Mouse (Mus musculus) heart, embryonic 16.5 days (tissue): Measurements from ENCODE around the gene Myh9. TPM values are rescaled to one million over a fixed set of nuclear protein-coding genes. Genes with fewer than 3 reads are reported as not detected.

ENCODE experiments used
- ATAC-seq: fragments of 200-750 bp; cut with Nextera tagmentation; replicated peaks from 2 replicates; pipeline ENCODE4 v1.8.0; 2017; ENCODE audit warnings: moderate number of reproducible peaks; ENCODE audit not compliant: insufficient read depth, low FRiP score; ENCODE audit errors: extremely low read depth
- H3K27ac ChIP-seq: fragments of 300-500 bp; sonication (generic); 2 replicates; pipeline ENCODE4 v1.5.1; 2014; ENCODE audit warnings: mild to moderate bottlenecking, low read length, control low read depth, moderate library complexity
- H3K27me3 ChIP-seq: fragments of 300-500 bp; sonication (generic); 2 replicates; pipeline ENCODE4 v1.6.1; 2014; ENCODE audit warnings: low read length, mixed read lengths; ENCODE audit not compliant: control insufficient read depth, insufficient read depth
- H3K36me3 ChIP-seq: fragments of 300-500 bp; sonication (generic); 2 replicates; pipeline ENCODE4 v1.6.1; 2014; ENCODE audit not compliant: control insufficient read depth, insufficient read depth
- H3K4me1 ChIP-seq: fragments of 300-500 bp; sonication (generic); 2 replicates; pipeline ENCODE4 v1.6.1; 2014; ENCODE audit warnings: low read length, mixed read lengths; ENCODE audit not compliant: control insufficient read depth, insufficient read depth
- H3K4me2 ChIP-seq: fragments of 300-500 bp; sonication (generic); 2 replicates; pipeline ENCODE4 v1.6.1; 2014; ENCODE audit warnings: low read depth, mild to moderate bottlenecking, control low read depth, low read length
- H3K4me3 ChIP-seq: fragments of 300-500 bp; sonication (generic); 2 replicates; pipeline ENCODE4 v1.5.1; 2014; ENCODE audit warnings: mild to moderate bottlenecking, control low read depth, low read length
- H3K9ac ChIP-seq: fragments of 300-500 bp; sonication (generic); 2 replicates; pipeline ENCODE4 v1.6.1; 2014; ENCODE audit warnings: low read length, control low read depth
- H3K9me3 ChIP-seq: fragments of 300-500 bp; sonication (generic); replicated peaks from 2 replicates; pipeline ENCODE4 v1.6.1; 2016; ENCODE audit warnings: low read length; ENCODE audit not compliant: control insufficient read depth
- WGBS: fragments of 180-500 bp; shearing (Covaris S2); extraction: QIAGEN DNeasy Blood & Tissue Kit; methylation state at CpG from one replicate; pipeline ENCODE4 v1.1.7; 2014; 5-methylcytosine and 5-hydroxymethylcytosine counted together
- polyA plus RNA-seq: library from polyadenylated mRNA; unstranded; fragments of >200 nt; fragmentation: Nextera tagmentation; extraction: Ambion mirVana; gene quantifications from 2 replicates; pipeline ENCODE4 v1.2.1, GENCODE M21; 2015

Myh9 gene
- polyA plus RNA-seq, 1 experiment from 2014 or later = 22.8 TPM

DNA sequence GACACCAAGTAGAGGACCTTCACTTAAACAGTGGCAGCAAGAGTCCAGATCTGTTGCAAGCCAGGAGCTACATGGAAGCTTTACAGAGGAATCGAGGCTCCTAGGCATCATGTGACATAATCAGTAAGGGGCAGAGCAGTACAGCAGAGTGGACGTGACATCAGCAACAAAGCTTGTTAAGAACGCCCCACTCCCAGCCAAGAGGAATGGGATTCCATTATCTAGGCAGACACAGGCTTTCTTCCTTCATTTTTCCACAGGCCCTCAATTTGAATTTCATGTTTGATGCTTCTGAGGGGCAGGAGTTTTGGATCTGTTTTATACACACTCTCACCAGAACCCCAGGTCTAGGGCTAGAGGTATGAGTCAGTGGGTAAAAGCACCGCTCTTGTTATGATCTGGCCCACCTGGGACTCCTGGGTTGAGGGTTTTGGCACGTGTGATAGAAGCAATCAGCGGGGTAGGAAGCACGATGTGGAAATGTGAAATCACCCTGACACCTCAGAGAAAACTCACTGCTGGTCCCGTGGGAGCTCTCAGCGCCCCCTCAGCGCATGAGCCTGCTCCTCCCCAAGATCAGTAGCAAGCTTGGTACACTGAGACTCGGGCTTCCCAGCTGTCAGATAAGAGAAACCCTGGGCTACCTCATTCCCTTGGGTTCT lies 30.7 kb downstream of the Myh9 start:
- peaks cover 32% of the 10 kb centered on the region for H3K36me3 ChIP-seq
- H3K27ac ChIP-seq = peak overlapping the region; percentile 52
- no peak overlapping the region for H3K4me2 ChIP-seq
- H3K9me3 ChIP-seq = no peaks in the 10 kb centered on the region
- peaks cover 78% of the 10 kb centered on the region for H3K4me1 ChIP-seq
- 0 out of 2 replicates have a peak, but pooled peaks have one; percentile 34 for ATAC-seq
- no peaks in the 10 kb centered on the region for H3K27me3 ChIP-seq
- peak overlapping the region; percentile 53 for H3K9ac ChIP-seq
- 42% methylated on average over 11 of the region's 11 CpGs for WGBS
- no peak overlapping the region for H3K4me3 ChIP-seq

DNA sequence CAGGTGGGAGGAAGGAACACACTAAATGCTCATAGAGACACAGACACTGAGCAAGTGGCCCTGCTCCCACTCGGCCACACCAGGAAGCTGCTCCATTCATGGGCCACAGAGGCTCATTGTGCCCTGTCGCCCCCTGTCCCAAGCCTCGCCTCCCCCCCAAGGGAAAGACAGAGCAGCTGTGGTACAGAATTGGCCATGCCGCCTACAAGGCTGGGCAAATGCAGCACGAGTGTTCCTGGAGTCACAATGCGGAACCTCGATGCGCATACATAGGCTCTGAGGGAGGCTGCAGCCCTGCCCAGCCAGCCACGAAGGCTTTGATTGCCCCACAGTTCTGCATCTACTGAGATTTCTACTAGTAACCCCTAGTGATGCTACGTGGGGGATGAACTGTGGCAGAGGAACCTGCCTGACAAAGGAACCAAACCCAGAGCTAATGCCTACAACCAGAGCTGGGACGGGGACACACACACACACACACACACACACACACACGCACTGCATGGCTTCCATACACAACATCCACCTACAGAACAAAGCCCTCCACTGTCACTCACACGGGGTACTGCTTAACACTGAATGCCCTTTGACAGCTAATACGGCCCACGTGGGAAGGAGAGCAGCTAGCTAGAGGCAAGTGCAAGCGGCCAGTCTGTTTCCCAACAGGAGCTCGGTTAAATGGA lies 31.4 kb downstream of the Myh9 start:
- Histone ChIP-seq H3K4me3 (no peak overlapping the region), H3K9me3 (no peaks in the 10 kb centered on the region), H3K9ac (peak overlapping the region; percentile 53; the same call in 1 of the 2 replicates), H3K27me3 (no peaks in the 10 kb centered on the region), H3K27ac (peak overlapping the region; percentile 52), H3K4me2 (no peak overlapping the region), H3K36me3 (peaks cover 32% of the 10 kb centered on the region), H3K4me1 (peaks cover 73% of the 10 kb centered on the region)
- WGBS = 75% methylated on average over 17 of the region's 17 CpGs
- ATAC-seq = no peak

GRCm38 (mm10) chr15:77809434-77809833 lies 32.5 kb downstream of the Myh9 start:
- WGBS = 92% methylated on average over 1 of the region's 1 CpGs
- no peak for ATAC-seq
- Histone ChIP-seq H3K36me3 (peaks cover 32% of the 10 kb centered on the region), H3K9ac (no peak overlapping the region), H3K9me3 (no peaks in the 10 kb centered on the region), H3K4me1 (peaks cover 71% of the 10 kb centered on the region), H3K27me3 (no peaks in the 10 kb centered on the region), H3K27ac (no peak overlapping the region), H3K4me3 (no peak overlapping the region), H3K4me2 (no peak overlapping the region)

DNA sequence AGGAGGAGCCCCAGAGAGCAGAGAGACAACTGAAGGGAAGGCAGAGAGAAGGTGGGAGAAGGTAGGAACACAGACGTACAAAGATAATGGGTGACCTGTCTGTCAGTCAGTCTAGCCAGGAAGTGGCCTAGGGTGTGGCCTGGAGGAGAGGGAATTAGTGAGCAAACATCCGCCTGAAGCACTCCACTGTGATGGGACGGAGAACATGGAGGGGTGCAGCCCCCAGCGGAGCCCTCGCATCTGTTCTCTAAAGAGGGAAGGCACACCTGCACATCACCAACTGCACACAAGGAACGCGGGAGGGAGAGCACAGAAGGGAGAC lies 34.8 kb downstream of the Myh9 start:
- peaks cover 29% of the 10 kb centered on the region for H3K36me3 ChIP-seq
- H3K4me3 ChIP-seq = no peak overlapping the region
- H3K9me3 ChIP-seq = no peaks in the 10 kb centered on the region
- H3K9ac ChIP-seq = 0 out of 2 replicates have a peak overlapping the region, but pooled peaks have one; percentile 9
- ATAC-seq = no peak
- peak overlapping the region; percentile 4 for H3K27ac ChIP-seq
- peaks cover 73% of the 10 kb centered on the region for H3K4me1 ChIP-seq
- H3K27me3 ChIP-seq = no peaks in the 10 kb centered on the region
- no peak overlapping the region for H3K4me2 ChIP-seq
- 64% methylated on average over 7 of the region's 7 CpGs for WGBS

- ATAC-seq = no peak
- no peak overlapping the region for H3K4me3 ChIP-seq
- peaks cover 70% of the 10 kb centered on the region for H3K4me1 ChIP-seq
- H3K27ac ChIP-seq = peak overlapping the region; percentile 4
- H3K9me3 ChIP-seq = no peaks in the 10 kb centered on the region
- WGBS = 46% methylated on average over 13 of the region's 13 CpGs
- no peaks in the 10 kb centered on the region for H3K27me3 ChIP-seq
- no peak overlapping the region for H3K4me2 ChIP-seq
- H3K36me3 ChIP-seq = peaks cover 24% of the 10 kb centered on the region
- H3K9ac ChIP-seq = peak overlapping the region; percentile 9; the same call in 1 of the 2 replicates
These were observed 35.3 kb downstream of the Myh9 start for GRCm38 (mm10) chr15:77806565-77807263.

DNA sequence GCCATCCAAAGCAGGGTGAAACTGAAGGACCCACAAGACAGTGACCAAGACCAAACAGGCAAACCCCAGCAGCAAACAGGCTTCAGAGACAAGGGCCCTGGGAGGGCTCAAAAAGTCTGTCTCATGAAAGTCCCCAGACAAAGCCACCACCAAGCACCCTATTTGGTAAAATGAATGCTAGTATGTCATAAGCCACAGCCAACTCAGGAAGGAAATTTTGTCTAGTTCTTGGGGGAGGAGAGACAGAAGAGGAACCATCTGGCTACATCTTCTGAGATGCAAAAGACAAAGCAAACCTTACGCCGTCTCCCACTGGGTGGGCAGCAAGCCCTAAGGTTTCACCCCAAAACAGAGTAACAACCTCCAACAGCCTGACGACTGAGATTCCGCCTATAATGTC lies 36.3 kb downstream of the Myh9 start:
- Histone ChIP-seq H3K9ac (no peak overlapping the region), H3K9me3 (no peaks in the 10 kb centered on the region), H3K4me1 (peaks cover 70% of the 10 kb centered on the region), H3K4me2 (no peak overlapping the region), H3K27ac (no peak overlapping the region), H3K36me3 (peaks cover 23% of the 10 kb centered on the region), H3K27me3 (no peaks in the 10 kb centered on the region), H3K4me3 (no peak overlapping the region)
- ATAC-seq = no peak
- 80% methylated on average over 4 of the region's 4 CpGs for WGBS

- Histone ChIP-seq H3K9ac (no peak overlapping the region), H3K4me2 (no peak overlapping the region), H3K9me3 (no peaks in the 10 kb centered on the region), H3K27ac (peak overlapping the region; percentile 84), H3K4me3 (no peak overlapping the region), H3K27me3 (no peaks in the 10 kb centered on the region), H3K4me1 (peaks cover 72% of the 10 kb centered on the region), H3K36me3 (peaks cover 23% of the 10 kb centered on the region)
- no peak for ATAC-seq
- WGBS = 66% methylated on average over 9 of the region's 9 CpGs
These were observed 37.0 kb downstream of the Myh9 start for GRCm38 (mm10) chr15:77804949-77805348.

GRCm38 (mm10) chr15:77804460-77804859 lies 37.5 kb downstream of the Myh9 start:
- H3K4me3 ChIP-seq = no peak overlapping the region
- peak overlapping the region; percentile 84 for H3K27ac ChIP-seq
- WGBS = 65% methylated on average over 6 of the region's 6 CpGs
- peaks cover 73% of the 10 kb centered on the region for H3K4me1 ChIP-seq
- peaks cover 23% of the 10 kb centered on the region for H3K36me3 ChIP-seq
- H3K4me2 ChIP-seq = no peak overlapping the region
- no peak for ATAC-seq
- no peak overlapping the region for H3K9ac ChIP-seq
- no peaks in the 10 kb centered on the region for H3K27me3 ChIP-seq
- no peaks in the 10 kb centered on the region for H3K9me3 ChIP-seq

- peak; percentile 39; the same call in 1 of the 2 replicates for ATAC-seq
- Histone ChIP-seq H3K9ac (peak overlapping the region; percentile 57), H3K27ac (peak overlapping the region; percentile 84), H3K4me2 (no peak overlapping the region), H3K4me3 (no peak overlapping the region), H3K9me3 (no peaks in the 10 kb centered on the region), H3K36me3 (peaks cover 18% of the 10 kb centered on the region), H3K4me1 (peaks cover 79% of the 10 kb centered on the region), H3K27me3 (no peaks in the 10 kb centered on the region)
- WGBS = 30% methylated on average over 3 of the region's 3 CpGs
These were observed 38.2 kb downstream of the Myh9 start for GRCm38 (mm10) chr15:77803747-77804146.
